Mouse (Mus musculus) macrophage (primary cell): Measurements from ENCODE around the gene Sgca. TPM values are rescaled to one million over a fixed set of nuclear protein-coding genes. Genes with fewer than 3 reads are reported as not detected.

Experiments used
- H3K27ac ChIP-seq: fragments of 350-480 bp; formaldehyde crosslinking; 2 replicates; pipeline ENCODE4 v1.9.0; 2021
- H3K36me3 ChIP-seq: fragments of 350-480 bp; formaldehyde crosslinking; 2 replicates; pipeline ENCODE4 v1.9.0; 2021; ENCODE audit errors: inconsistent target
- H3K4me3 ChIP-seq: fragments of 350-480 bp; formaldehyde crosslinking; 2 replicates; pipeline ENCODE4 v1.9.0; 2021; ENCODE audit errors: inconsistent target
- H3K79me2 ChIP-seq: fragments of 350-480 bp; formaldehyde crosslinking; 2 replicates; pipeline ENCODE4 v1.9.0; 2021; ENCODE audit errors: inconsistent target
- WGBS: methylation state at CpG from one replicate; pipeline ENCODE4 v1.1.7; 2026; ENCODE audit warnings: inconsistent platforms; ENCODE audit not compliant: missing documents; 5-methylcytosine and 5-hydroxymethylcytosine counted together
- polyA plus RNA-seq: library from polyadenylated mRNA; stranded (reverse); fragments of 250-400 nt; gene quantifications from 3 replicates; pipeline ENCODE4 v1.2.4, GENCODE M21; 2018; ENCODE audit warnings: inconsistent platforms

Sgca gene
- polyA plus RNA-seq, 1 experiment from 2014 or later = not detected

DNA sequence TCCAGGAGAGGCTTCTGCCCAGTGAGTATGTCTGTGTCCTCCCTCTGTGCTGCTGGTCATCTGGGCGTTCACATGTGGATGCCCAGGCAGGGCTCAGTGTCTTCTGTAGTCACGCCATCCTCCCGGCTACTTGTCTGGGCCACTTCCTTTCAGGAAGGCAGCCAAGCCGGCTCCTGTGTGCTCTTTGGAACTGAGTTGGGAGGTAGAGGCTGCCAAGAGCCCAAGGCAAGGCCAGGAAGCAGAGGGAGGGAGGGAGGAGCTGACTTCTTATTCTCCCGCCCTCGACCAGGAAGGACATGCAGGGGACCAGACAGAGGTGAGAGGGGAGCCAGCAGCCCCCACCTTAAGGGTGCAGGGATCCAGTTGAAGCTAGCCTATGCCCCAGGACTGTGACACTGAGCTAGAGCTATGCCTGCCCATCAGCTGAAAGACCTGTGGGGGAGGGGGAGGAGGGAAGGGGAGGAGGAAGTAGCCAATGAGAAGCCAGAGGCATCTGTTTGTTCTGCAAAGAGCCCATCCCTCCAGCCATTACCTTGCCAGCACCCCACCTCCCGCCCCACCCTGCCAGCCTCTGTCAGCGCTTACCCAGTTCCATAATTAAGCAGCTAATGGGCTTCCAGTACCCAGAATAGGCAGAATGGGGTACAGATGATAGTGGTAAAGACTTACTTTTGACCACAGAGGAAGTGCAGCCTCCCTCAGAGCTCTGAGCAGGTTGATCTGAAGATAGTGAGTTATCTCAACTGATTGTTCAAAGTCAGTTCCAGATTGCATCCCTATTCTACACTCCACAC lies 17.9 kb downstream of the Sgca start:
- WGBS = 15% methylated on average over 7 of the region's 8 CpGs
- Histone ChIP-seq H3K79me2 (no peaks in the 10 kb centered on the region), H3K27ac (no peak overlapping the region), H3K4me3 (no peak overlapping the region), H3K36me3 (no peaks in the 10 kb centered on the region)

DNA sequence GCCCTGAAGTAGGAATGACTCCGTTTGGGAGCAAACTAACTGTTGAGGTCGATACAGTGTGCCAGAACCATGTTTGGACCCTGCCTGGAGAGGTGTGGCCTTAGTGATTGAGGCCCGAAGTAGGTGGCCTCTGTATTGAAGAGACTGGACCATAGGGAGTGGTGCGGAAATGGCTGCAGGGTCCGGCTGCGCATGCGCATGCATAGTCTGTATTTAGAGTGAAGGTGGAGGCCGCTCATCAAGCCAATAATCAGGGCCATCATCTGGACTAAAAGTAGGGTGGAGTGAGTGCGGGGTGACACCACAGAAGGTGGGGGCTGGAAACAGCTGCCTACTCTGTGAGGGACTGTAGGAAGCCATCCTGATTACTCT lies 18.4 kb downstream of the Sgca start:
- no peaks in the 10 kb centered on the region for H3K36me3 ChIP-seq
- no peak overlapping the region for H3K27ac ChIP-seq
- no peaks in the 10 kb centered on the region for H3K79me2 ChIP-seq
- H3K4me3 ChIP-seq = no peak overlapping the region
- WGBS = 90% methylated on average over 8 of the region's 9 CpGs

GRCm38 (mm10) chr11:94955103-94955502 lies 21.0 kb downstream of the Sgca start:
- H3K79me2 ChIP-seq = no peaks in the 10 kb centered on the region

GRCm38 (mm10) chr11:94952169-94952568 lies 24.0 kb downstream of the Sgca start:
- no peak overlapping the region for H3K4me3 ChIP-seq
- WGBS = 64% methylated on average over 5 of the region's 6 CpGs
- H3K27ac ChIP-seq = no peak overlapping the region

More at GRCm38 (mm10) chr11:94955103-94955502, 21.0 kb downstream of the Sgca start:
- Histone ChIP-seq H3K27ac (no peak overlapping the region), H3K36me3 (no peaks in the 10 kb centered on the region), H3K4me3 (no peak overlapping the region)
- WGBS = 91% methylated on average over 9 of the region's 9 CpGs

DNA sequence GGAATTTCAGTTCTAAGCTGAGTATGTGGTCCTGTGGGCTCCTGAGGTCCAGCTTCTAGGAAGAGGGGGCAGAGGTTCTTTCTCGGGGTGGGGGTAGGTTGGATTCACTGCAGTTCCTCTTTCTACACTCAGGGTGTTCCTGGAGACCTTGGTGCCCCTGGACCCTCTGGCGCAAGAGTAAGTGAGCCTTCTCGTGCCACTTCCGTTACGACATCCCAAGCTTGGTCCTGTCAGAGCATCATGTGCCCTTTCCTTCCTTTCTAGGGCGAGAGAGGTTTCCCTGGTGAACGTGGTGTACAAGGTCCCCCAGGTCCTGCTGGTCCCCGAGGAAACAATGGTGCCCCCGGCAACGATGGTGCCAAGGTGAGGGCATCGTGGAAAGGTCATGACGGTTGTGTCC lies 30.9 kb downstream of the Sgca start:
- no peak overlapping the region for H3K4me3 ChIP-seq
- 54% methylated on average over 8 of the region's 12 CpGs for WGBS
- H3K27ac ChIP-seq = no peak overlapping the region
- H3K79me2 ChIP-seq = no peaks in the 10 kb centered on the region
- H3K36me3 ChIP-seq = no peaks in the 10 kb centered on the region

More at GRCm38 (mm10) chr11:94952169-94952568, 24.0 kb downstream of the Sgca start:
- Histone ChIP-seq H3K36me3 (no peaks in the 10 kb centered on the region), H3K79me2 (no peaks in the 10 kb centered on the region)

- whole genome bisulfite sequencing = 60% methylated on average over 8 of the region's 8 CpGs
- no peaks in the 10 kb centered on the region for H3K36me3 ChIP-seq
- H3K27ac ChIP-seq = no peak overlapping the region
- H3K79me2 ChIP-seq = no peaks in the 10 kb centered on the region
- H3K4me3 ChIP-seq = no peak overlapping the region
These were observed 31.8 kb downstream of the Sgca start for GRCm38 (mm10) chr11:94944295-94944694.

DNA sequence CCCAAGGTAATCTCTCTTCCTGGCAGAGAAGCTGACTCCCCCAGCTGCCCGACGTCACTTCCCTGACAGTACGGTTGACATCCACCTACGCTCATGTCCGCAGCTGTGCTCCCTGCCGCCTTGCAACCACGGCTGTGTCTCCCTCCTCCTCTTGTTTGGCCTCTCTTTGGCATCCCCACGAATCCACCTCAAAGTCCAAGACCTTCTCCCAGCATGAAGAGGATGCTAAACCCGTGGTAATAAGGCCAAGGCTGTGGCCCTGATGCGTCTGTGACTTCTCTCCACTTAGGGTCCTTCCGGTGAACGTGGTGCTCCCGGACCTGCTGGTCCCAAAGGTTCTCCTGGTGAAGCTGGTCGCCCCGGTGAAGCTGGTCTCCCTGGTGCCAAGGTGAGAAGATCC lies 33.1 kb downstream of the Sgca start:
- Histone ChIP-seq H3K79me2 (no peaks in the 10 kb centered on the region), H3K27ac (no peak overlapping the region), H3K36me3 (no peaks in the 10 kb centered on the region), H3K4me3 (no peak overlapping the region)
- WGBS = 90% methylated on average over 15 of the region's 15 CpGs

DNA sequence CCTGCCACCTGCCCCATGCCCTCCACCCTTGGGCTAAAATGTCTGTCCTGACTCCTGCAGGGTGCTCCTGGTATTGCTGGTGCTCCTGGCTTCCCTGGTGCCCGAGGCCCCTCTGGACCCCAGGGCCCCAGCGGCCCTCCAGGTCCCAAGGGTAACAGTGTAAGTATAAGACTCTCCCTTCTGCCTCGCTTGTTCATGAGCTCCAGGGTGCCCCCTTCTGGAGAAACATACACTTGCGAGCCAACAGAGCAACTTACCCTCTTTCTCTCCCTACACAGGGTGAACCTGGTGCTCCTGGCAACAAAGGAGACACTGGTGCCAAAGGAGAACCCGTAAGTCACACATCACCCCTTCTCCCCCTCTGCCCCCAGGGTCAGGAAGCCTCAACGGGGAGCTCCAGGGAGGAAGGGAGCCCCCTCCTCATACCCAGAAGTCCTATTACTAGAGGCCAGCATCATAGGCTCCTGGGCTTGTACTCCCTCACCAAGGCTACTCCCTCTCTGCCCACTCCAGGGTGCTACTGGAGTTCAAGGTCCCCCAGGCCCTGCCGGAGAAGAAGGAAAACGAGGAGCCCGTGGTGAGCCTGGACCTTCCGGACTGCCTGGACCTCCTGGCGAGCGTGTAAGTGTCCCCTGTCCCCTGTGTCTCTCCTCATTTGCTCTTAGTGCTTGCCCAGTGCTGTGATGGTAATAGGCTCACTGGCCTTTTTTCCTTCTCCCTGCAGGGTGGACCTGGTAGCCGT lies 33.7 kb downstream of the Sgca start:
- WGBS = 56% methylated on average over 13 of the region's 13 CpGs
- Histone ChIP-seq H3K27ac (no peak overlapping the region), H3K4me3 (no peak overlapping the region), H3K79me2 (no peaks in the 10 kb centered on the region), H3K36me3 (no peaks in the 10 kb centered on the region)

DNA sequence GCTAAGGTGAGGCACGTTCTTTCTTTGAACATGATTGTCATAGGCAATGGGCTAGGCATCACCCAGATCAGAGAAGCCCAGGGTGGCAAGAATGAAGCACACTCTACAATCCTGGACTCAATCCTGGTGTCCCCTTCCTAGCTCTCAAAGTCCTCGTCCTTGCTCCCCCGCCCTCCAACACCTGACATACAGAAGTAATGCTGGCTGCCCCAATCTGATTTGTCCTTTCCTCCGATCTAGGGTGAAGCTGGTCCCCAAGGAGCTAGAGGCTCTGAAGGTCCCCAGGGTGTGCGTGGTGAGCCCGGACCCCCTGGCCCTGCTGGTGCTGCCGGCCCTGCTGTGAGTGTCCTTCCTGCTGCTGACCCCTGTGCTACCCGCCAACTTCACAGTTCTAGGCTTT lies 34.4 kb downstream of the Sgca start:
- H3K4me3 ChIP-seq = no peak overlapping the region
- H3K79me2 ChIP-seq = no peaks in the 10 kb centered on the region
- 84% methylated on average over 8 of the region's 8 CpGs for WGBS
- H3K36me3 ChIP-seq = no peaks in the 10 kb centered on the region
- H3K27ac ChIP-seq = no peak overlapping the region

GRCm38 (mm10) chr11:94941121-94941520 lies 35.0 kb downstream of the Sgca start:
- 22% methylated on average over 9 of the region's 9 CpGs for WGBS
- no peak overlapping the region for H3K4me3 ChIP-seq
- no peak overlapping the region for H3K27ac ChIP-seq
- no peaks in the 10 kb centered on the region for H3K79me2 ChIP-seq
- H3K36me3 ChIP-seq = no peaks in the 10 kb centered on the region

DNA sequence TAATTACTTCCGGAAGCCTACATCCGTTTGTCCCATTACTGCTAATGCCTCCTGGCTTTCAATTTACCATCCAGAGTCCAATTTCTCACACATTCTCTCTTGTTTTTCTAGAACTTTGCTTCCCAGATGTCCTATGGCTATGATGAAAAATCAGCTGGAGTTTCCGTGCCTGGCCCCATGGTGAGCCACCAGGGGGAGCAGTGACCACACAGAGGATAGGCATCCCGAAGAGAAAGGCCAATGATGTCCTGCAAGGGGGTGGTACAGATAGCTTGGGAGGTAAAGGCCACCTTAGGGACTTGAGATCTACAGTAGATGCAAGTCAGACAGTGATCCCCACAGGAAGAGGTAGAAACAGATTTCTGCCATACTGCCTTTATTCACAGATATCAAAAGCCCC lies 36.8 kb downstream of the Sgca start:
- Histone ChIP-seq H3K4me3 (no peak overlapping the region), H3K36me3 (no peaks in the 10 kb centered on the region), H3K27ac (no peak overlapping the region), H3K79me2 (no peaks in the 10 kb centered on the region)
- WGBS = 18% methylated on average over 4 of the region's 4 CpGs

GRCm38 (mm10) chr11:94938296-94938695 lies 37.8 kb downstream of the Sgca start:
- H3K36me3 ChIP-seq = no peaks in the 10 kb centered on the region
- H3K4me3 ChIP-seq = no peak overlapping the region
- H3K27ac ChIP-seq = no peak overlapping the region
- 27% methylated on average over 9 of the region's 9 CpGs for WGBS
- H3K79me2 ChIP-seq = no peaks in the 10 kb centered on the region

GRCm38 (mm10) chr11:94937787-94938186 lies 38.3 kb downstream of the Sgca start:
- WGBS = 5% methylated on average over 15 of the region's 15 CpGs

GRCm38 (mm10) chr11:94937335-94937781 lies 38.8 kb downstream of the Sgca start:
- H3K27ac ChIP-seq = no peak overlapping the region
- WGBS = 1% methylated on average over 16 of the region's 18 CpGs
- H3K79me2 ChIP-seq = no peaks in the 10 kb centered on the region
- H3K4me3 ChIP-seq = no peak overlapping the region
- H3K36me3 ChIP-seq = no peaks in the 10 kb centered on the region

More at GRCm38 (mm10) chr11:94937787-94938186, 38.3 kb downstream of the Sgca start:
- Histone ChIP-seq H3K27ac (no peak overlapping the region), H3K4me3 (no peak overlapping the region), H3K36me3 (no peaks in the 10 kb centered on the region), H3K79me2 (no peaks in the 10 kb centered on the region)

GRCm38 (mm10) chr11:94936851-94937295 lies 39.3 kb downstream of the Sgca start:
- no peak overlapping the region for H3K4me3 ChIP-seq
- H3K27ac ChIP-seq = no peak overlapping the region
- H3K36me3 ChIP-seq = no peaks in the 10 kb centered on the region
- no peaks in the 10 kb centered on the region for H3K79me2 ChIP-seq
- 4% methylated on average over 17 of the region's 17 CpGs for WGBS
